Comparison of ENCODE assay signal across 8 mouse cellular contexts in genomic region chr6:12350753-12351152, GRCm38 (mm10).
DNase-seq lines count a peak whose midpoint lies in the region; ATAC-seq and TF ChIP-seq lines count a peak whose summit lies in the region.

No protein-coding gene starts in this region.

- peak overlapping the region; percentile 36; the same call in 1 of the 2 replicates for H3K27ac ChIP-seq in layer of hippocampus, adult 2 months
- no peak overlapping the region for H3K27ac ChIP-seq in cortical plate, adult 2 months (ENCODE audit: insufficient read depth, low read length)

- DNase-seq in cerebellum, adult 9-10 months: peak; percentile 24
- no peak for DNase-seq in cerebellum, adult 18-20 months
- peak; percentile 18 to 26 for DNase-seq in layer of hippocampus, adult 2 months (ENCODE audit: low spot score in 2 of 2)
- DNase-seq in layer of hippocampus, postnatal 36 days: no peak
- DNase-seq in gastrocnemius, postnatal 25 days: no peak
- DNase-seq in yolk sac, embryonic 10.5 days (ENCODE audit: low spot score): no peak

- no peak for TF ChIP-seq POLR2A in cortical plate, adult 2 months (IDR thresholded peaks at IDR 0.05; ENCODE audit: extremely low read depth, insufficient read depth, low read length)

- TF ChIP-seq CTCF in layer of hippocampus, adult 2 months (conservative IDR thresholded peaks at IDR 0.05): peak; percentile 85
- no peak for TF ChIP-seq CTCF in cortical plate, adult 2 months (IDR thresholded peaks at IDR 0.05; ENCODE audit: extremely low read depth, insufficient read depth, low read length)

- no peaks in the 10 kb centered on the region; the same call in 1 of the 2 replicates for H3K4me1 ChIP-seq in cortical plate, adult 2 months (ENCODE audit: control insufficient read depth, insufficient read depth, low read length)

- H3K4me3 ChIP-seq in layer of hippocampus, adult 2 months: peak overlapping the region; percentile 52
- H3K4me3 ChIP-seq in cortical plate, adult 2 months (ENCODE audit: insufficient read depth, low read length): peak overlapping the region; percentile 20; the same call in 1 of the 2 replicates

- 0 out of 2 replicates have a peak, but pooled peaks have one; percentile 23 for ATAC-seq in megakaryocyte progenitor cell, adult 5-6 weeks (replicated peaks; ENCODE audit: poor library complexity)

Comparison
In these comparisons a context has a peak if more than half of its experiments do, and no peak if none do; other contexts are left out.
1. DNase-seq: peak in cerebellum, adult 9-10 months (single experiment) and layer of hippocampus, adult 2 months (2 of 2); none in cerebellum, adult 18-20 months (0 of 2), layer of hippocampus, postnatal 36 days (0 of 2), gastrocnemius, postnatal 25 days (single experiment) and yolk sac, embryonic 10.5 days (single experiment).